Mouse (Mus musculus) lung, adult 2 months (tissue): Measurements from ENCODE around the gene Dnah8. TPM values are rescaled to one million over a fixed set of nuclear protein-coding genes. Genes with fewer than 3 reads are reported as not detected.

Experiments
- DNase-seq: peaks from one replicate; pipeline ENCODE4 v3.0.0; 2022
- H3K4me1 ChIP-seq: fragments of 200-500 bp; 2 replicates; pipeline ENCODE4 v1.6.1; 2011; ENCODE audit warnings: low read length; ENCODE audit not compliant: control insufficient read depth, insufficient read depth
- H3K4me3 ChIP-seq: fragments of 200-500 bp; replicated peaks from 2 replicates; pipeline ENCODE3; 2011; ENCODE audit warnings: low read depth, mild to moderate bottlenecking, control low read depth, low read length; ENCODE audit errors: extremely low read depth
- CTCF ChIP-seq: fragments of 200-500 bp; IDR thresholded peaks from 2 replicates; pipeline ENCODE4 v1.5.1; 2011; ENCODE audit warnings: mild to moderate bottlenecking, low read length, control low read depth; ENCODE audit not compliant: insufficient read depth
- POLR2A ChIP-seq: fragments of 200-500 bp; IDR thresholded peaks from 2 replicates; pipeline ENCODE4 v1.6.1; 2011; ENCODE audit warnings: low read depth, mild to moderate bottlenecking, control low read depth, low read length, borderline replicate concordance; ENCODE audit errors: extremely low read depth
- WGBS: fragments of 180-500 bp; shearing (Covaris S2); methylation state at CpG from one replicate; pipeline ENCODE4 v1.1.7; 2018; 5-methylcytosine and 5-hydroxymethylcytosine counted together
- polyA plus RNA-seq: library from polyadenylated mRNA; depleted of rRNA; stranded (reverse); fragments of >200 nt; gene quantifications from 2 replicates; pipeline ENCODE4 v1.2.3, GENCODE M21; 2012

Dnah8 gene
- polyA plus RNA-seq, 1 experiment, result 12.0 TPM

DNA sequence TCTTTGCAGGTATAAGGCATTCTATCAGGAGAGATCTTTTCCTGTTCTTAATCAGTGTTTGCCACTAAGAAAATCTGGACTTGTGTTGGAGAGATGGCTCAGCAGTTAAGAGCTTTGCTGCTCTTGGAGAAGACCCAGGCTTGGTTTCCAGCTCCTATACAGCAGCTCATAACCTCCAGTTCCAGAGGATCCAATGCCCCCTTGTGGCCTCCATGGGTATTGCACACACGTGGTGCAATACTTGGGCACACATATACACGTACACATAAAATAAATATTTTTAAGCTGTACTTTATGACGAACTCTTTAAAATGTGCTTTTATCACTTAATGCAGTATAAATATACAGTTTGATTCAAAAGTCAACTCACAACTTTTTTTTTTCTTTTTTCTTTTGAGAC lies 24.6 kb downstream of the Dnah8 start:
- DNase-seq, result no peak
- WGBS, result 96% methylated on average over 3 of the region's 3 CpGs
- TF ChIP-seq POLR2A (no peak), CTCF (peak; percentile 22; the same call in 1 of the 2 replicates)
- Histone ChIP-seq H3K4me1 (no peaks in the 10 kb centered on the region), H3K4me3 (no peak overlapping the region)

DNA sequence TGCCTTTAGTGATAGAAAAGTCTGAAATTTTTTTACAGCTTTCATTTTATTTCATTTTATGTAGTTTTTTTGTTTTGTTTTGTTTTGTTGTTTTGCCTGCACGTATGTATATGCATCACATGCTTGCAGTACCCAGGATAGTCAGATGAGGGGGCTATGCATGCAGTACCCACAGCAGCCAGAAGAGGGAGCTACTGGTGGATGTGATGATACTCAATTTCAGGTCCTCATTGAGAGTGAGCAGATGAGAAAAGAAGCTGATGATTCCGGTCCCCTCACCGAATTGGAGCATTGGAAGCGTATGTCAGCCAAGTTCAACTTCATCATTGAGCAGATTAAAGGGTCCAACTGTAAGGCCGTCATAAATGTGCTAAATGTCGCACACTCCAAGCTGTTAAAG lies 28.9 kb downstream of the Dnah8 start:
- TF ChIP-seq POLR2A, result no peak
- peak; percentile 20; the same call in 1 of the 2 replicates for TF ChIP-seq CTCF
- Histone ChIP-seq H3K4me3 (no peak overlapping the region), H3K4me1 (no peaks in the 10 kb centered on the region)
- no peak for DNase-seq
- WGBS, result 95% methylated on average over 6 of the region's 6 CpGs

DNA sequence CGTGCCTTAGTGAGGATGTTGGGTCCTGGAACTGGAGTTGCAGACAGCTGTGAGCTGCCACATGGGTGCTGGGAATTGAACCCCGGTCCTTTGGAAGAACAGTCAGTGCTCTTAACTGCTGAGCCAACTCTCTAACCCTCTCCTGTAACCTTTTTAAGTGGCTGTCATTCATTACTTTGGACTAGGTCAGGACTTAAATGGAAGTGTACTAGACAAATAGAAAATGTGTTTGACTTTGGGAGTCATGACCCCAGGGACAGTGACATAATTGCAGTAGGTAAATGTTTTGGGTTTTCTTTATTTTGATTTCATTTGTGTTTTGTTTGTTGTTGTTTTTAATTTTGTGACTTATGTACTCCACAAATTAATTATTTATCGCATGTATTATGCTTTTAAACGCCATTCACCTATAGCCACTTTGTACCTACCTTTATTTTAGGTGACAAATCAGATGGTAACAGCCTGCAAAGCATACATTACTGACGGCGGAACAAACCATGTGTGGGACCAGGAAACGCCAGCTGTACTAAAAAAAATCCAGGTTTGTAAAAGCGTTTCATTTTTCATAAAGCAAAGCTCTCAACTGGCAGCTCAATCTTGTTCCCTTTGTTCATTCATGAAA lies 33.5 kb downstream of the Dnah8 start:
- peak overlapping the region; percentile 49 for H3K4me3 ChIP-seq
- no peak for DNase-seq
- WGBS, result 44% methylated on average over 8 of the region's 8 CpGs
- TF ChIP-seq CTCF (no peak), POLR2A (no peak)
- no peaks in the 10 kb centered on the region for H3K4me1 ChIP-seq

DNA sequence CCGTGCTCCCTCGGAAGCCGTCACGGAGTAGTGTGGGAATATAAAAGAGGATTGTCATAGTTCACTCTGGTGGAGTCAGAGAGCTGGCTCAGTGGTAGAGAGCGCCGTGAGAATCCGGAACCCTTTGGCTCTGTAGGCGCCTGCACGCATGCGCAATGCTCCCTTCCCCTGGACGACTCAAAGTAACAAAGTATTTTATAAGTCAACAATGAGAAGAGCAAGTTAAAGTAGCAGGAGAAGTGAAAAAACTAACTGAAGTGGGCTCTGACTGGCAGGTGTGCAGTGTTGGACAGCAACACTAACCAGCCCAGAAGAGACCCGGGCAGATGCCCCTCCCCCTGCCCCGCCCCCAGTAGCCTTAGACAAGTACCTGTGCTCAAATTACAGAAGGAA lies 34.0 kb downstream of the Dnah8 start:
- TF ChIP-seq CTCF, result no peak
- TF ChIP-seq POLR2A, result 0 out of 2 replicates have a peak, but pooled peaks have one; percentile 17
- Histone ChIP-seq H3K4me1 (no peaks in the 10 kb centered on the region), H3K4me3 (peak overlapping the region; percentile 49)
- WGBS, result 22% methylated on average over 13 of the region's 13 CpGs
- DNase-seq, result peak; percentile 83

DNA sequence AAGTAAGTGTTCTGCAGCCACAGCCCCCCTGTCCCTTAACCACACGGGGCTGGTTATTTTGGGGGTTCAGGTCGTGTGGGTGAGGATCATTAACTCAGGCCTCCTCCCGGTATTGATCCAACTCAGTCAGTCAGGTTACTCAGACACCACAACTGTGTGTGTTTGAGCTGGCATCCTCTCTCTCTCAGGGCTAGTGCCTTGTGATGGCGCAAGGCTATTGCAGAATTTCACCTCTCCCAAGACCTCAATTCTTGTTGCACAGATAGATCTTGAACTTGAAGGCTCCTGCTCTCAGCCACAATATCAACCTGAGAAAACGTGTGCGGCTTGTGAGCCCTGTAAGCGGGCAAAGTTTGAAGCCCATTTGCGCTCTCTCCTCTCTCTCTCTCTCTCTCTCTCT lies 38.0 kb downstream of the Dnah8 start:
- Histone ChIP-seq H3K4me3 (no peak overlapping the region), H3K4me1 (no peaks in the 10 kb centered on the region)
- 73% methylated on average over 8 of the region's 8 CpGs for WGBS
- no peak for DNase-seq
- TF ChIP-seq POLR2A (no peak), CTCF (no peak)

DNA sequence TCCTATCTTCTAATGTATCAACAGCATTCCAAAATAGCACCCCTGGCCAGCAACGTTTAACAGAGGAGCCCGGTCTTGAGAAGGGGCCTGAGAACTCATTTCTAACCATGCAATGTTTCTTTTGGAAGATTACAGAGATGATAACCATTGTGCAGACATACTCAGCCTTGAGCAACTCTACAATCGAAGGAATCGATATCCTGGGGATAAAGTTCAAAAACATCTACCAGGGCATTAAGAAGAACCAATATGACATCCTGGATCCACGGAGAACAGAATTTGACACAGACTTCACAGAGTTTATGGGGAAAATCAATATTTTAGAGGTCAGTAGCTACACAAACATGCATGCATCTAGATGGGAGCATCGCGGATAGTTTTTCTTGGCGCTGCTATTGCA lies 39.0 kb downstream of the Dnah8 start:
- no peak for DNase-seq
- Histone ChIP-seq H3K4me3 (no peak overlapping the region), H3K4me1 (no peaks in the 10 kb centered on the region)
- TF ChIP-seq CTCF (no peak), POLR2A (no peak)
- 88% methylated on average over 8 of the region's 8 CpGs for WGBS

DNA sequence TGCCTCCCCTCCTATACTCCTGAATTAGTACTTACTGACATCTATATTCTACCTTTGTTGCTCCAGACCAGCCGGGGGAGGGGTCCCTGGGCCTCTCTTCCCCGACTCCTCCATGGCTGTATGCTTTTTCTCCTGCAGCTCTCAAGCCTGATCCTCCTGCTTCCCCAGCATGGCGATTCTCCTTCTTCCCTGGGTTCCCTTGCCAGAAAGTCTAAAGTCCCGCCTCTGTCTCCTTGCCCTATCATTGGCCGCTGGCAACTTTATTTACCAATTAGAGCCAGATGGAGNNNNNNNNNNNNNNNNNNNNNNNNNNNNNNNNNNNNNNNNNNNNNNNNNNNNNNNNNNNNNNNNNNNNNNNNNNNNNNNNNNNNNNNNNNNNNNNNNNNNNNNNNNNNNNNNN lies 40.7 kb downstream of the Dnah8 start:
- no peak for TF ChIP-seq CTCF
- TF ChIP-seq POLR2A, result no peak
- Histone ChIP-seq H3K4me3 (no peak overlapping the region), H3K4me1 (no peaks in the 10 kb centered on the region)
- no peak for DNase-seq
- WGBS, result 84% methylated on average over 5 of the region's 5 CpGs

DNA sequence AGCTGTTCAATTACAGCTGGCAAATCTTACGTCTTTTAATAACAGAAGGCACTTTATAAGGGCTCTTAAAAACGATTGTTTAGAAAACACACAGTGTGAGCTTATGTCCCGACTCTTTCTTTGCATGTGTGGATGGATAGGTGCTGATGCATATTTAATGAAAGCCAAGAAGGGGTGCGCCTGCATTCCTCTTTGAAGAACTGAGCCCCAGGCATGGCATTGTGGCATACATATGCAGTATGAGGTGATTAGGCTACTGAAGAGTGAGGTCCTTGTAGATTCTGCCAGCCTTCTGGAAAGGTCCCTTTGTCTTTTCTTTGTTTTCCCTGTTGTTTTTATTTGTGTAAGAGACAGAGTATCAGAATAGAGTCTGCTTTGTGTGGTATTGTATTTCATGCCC lies 48.4 kb downstream of the Dnah8 start:
- no peak for DNase-seq
- TF ChIP-seq CTCF (no peak), POLR2A (no peak)
- Histone ChIP-seq H3K4me3 (no peak overlapping the region), H3K4me1 (no peaks in the 10 kb centered on the region)
- WGBS, result 84% methylated on average over 4 of the region's 4 CpGs

DNA sequence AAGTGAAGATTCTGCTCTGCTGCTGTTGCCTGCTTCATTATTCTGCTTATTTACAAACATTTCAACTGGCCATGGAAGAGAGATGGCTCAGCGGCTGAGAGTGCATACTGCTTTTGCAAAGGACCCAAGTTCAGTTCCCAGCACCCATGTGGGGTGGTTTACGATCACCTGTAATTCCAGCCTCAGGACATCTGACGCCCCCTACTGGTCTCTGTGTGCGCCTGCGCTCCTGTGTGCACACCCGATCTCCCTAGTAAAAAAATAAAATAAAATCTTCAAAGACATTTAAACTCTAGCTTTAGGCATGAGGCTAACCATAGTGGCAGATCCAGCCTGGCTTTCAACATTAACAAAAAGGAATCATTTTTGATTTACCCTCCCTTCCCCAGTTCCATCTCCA lies 48.9 kb downstream of the Dnah8 start:
- DNase-seq, result no peak
- Histone ChIP-seq H3K4me1 (no peaks in the 10 kb centered on the region), H3K4me3 (no peak overlapping the region)
- WGBS, result 92% methylated on average over 6 of the region's 6 CpGs
- no peak for TF ChIP-seq POLR2A

DNA sequence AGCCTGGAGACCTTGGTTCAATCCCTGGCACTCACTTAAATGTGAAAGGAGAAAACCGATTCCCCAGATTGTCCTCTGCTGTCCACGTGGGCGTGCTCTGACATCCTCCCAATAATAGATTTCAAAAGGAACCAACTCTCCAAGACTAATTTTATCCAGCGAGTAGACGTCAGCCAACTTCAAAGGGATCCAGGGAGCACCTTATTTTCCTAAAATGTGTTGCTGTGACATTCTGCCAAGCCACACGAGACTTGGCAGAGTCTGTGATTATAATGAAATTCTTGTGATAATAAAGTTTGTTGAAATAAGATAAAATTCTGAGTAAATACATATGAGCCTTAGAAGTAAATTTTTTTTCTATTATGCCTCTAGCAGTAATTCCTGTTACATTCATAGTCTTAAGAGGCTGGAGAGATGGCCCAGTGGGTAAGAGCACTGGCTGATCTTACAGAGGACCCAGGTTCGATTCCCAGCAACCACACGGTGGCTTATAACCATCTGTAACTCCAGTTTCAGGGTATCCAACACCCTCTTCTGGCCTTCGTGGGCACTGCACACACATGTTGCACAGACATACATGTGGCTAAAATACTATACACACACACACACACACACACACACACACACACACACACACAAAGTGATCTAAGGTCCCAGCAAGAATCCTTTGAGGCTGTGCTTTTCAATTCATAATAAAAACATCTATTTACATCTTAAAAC lies 51.0 kb downstream of the Dnah8 start:
- no peak for DNase-seq
- TF ChIP-seq CTCF (no peak), POLR2A (no peak)
- 67% methylated on average over 9 of the region's 9 CpGs for WGBS
- Histone ChIP-seq H3K4me3 (no peak overlapping the region), H3K4me1 (no peaks in the 10 kb centered on the region)
